Mouse (Mus musculus): ENCODE results near the gene Ackr2. TPM values are rescaled to one million over a fixed set of nuclear protein-coding genes. Genes with fewer than 3 reads are reported as not detected.

Gene Ackr2
- polyA plus RNA-seq, 1 experiment = 0.16 TPM

DNA sequence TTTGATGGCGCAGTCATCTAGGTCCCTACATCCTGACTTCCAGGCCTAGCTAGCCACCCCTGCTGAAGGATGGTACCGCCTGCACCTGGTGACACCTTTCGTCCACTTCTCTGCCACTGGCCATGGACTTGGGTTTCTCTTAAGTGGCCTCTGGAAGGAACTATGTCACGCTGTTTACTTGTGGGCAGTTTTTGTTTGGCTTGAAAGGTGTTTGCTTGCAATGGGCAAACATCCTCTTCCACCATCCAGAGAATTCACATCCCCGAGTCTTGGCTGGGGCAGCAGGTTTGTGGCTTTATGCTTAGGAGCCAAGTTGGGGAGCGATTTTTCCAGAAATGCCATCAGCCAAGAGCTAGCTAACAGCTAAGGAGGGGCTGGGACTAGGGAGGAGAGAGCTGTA lies 54.4 kb downstream of the Ackr2 start:
- Histone ChIP-seq H3K4me3 (replicated peaks; ENCODE audit: insufficient read depth, low read depth, low read length) (no peak overlapping the region), H3K27ac (ENCODE audit: insufficient read depth, low read length) (no peak overlapping the region), H3K4me1 (ENCODE audit: control insufficient read depth, insufficient read depth, low read length) (peaks cover 5% of the 10 kb centered on the region), H3K27me3 (ENCODE audit: control insufficient read depth, insufficient read depth, low read length) (no peaks in the 10 kb centered on the region)
- whole genome bisulfite sequencing = 84% methylated on average over 6 of the region's 6 CpGs
- TF ChIP-seq CTCF (IDR thresholded peaks at IDR 0.05; ENCODE audit: borderline replicate concordance, insufficient read depth, low read depth, low read length) (no peak), POLR2A (IDR thresholded peaks at IDR 0.05; ENCODE audit: borderline replicate concordance, insufficient read depth, low read length) (no peak)
- no peak for DNase-seq

- TF ChIP-seq POLR2A (IDR thresholded peaks at IDR 0.05; ENCODE audit: borderline replicate concordance, insufficient read depth, low read length) (no peak), CTCF (IDR thresholded peaks at IDR 0.05; ENCODE audit: borderline replicate concordance, insufficient read depth, low read depth, low read length) (no peak)
- no peak overlapping the region for H3K27ac ChIP-seq (ENCODE audit: insufficient read depth, low read length)
- no peak overlapping the region for H3K4me3 ChIP-seq (replicated peaks; ENCODE audit: insufficient read depth, low read depth, low read length)
- DNase-seq = no peak
- no peaks in the 10 kb centered on the region for H3K27me3 ChIP-seq (ENCODE audit: control insufficient read depth, insufficient read depth, low read length)
- H3K4me1 ChIP-seq (ENCODE audit: control insufficient read depth, insufficient read depth, low read length) = peaks cover 11% of the 10 kb centered on the region
- WGBS = 66% methylated on average over 7 of the region's 7 CpGs
Observed at GRCm38 (mm10) chr9:121959966-121960635, 61.9 kb downstream of the Ackr2 start.

Other genes with a start within 250 kb of the Ackr2 start
- 12.3 and 13.8 TPM in 2 replicates for gene Sec22c, start 192.9 kb upstream of the Ackr2 start, polyA plus RNA-seq (2012; rRNA removed)
- gene Ss18l2, start 188.0 kb upstream of the Ackr2 start, polyA plus RNA-seq (2012; rRNA removed) = 147 TPM in 2 replicates
- 130 and 145 TPM in 2 replicates for gene Nktr, start 179.2 kb upstream of the Ackr2 start, polyA plus RNA-seq (2012; rRNA removed)
- gene Zfp651, start 139.0 kb upstream of the Ackr2 start, polyA plus RNA-seq (2012; rRNA removed) = 67.9 and 68.5 TPM in 2 replicates
- gene Klhl40, start 120.7 kb upstream of the Ackr2 start, polyA plus RNA-seq (2012; rRNA removed) = 0.29 and 0.51 TPM in 2 replicates
- gene Hhatl, start 105.8 kb upstream of the Ackr2 start, polyA plus RNA-seq (2012; rRNA removed) = 43.9 and 46.5 TPM in 2 replicates
- gene Ccdc13, start 58.9 kb upstream of the Ackr2 start, polyA plus RNA-seq (2012; rRNA removed) = 15.1 and 18.5 TPM in 2 replicates
- 125 and 128 TPM in 2 replicates for gene Higd1a, start 40.0 kb upstream of the Ackr2 start, polyA plus RNA-seq (2012; rRNA removed)
- not detected in 2 replicates for gene Cyp8b1, start 17.9 kb downstream of the Ackr2 start, polyA plus RNA-seq (2012; rRNA removed)
- 3.1 and 3.2 TPM in 2 replicates for gene Fam198a, start 52.6 kb downstream of the Ackr2 start, polyA plus RNA-seq (2012; rRNA removed)
- gene Pomgnt2, start 98.8 kb downstream of the Ackr2 start, polyA plus RNA-seq (2012; rRNA removed) = 41.0 and 43.5 TPM in 2 replicates
- 323 and 380 TPM in 2 replicates for gene Snrk, start 218.9 kb downstream of the Ackr2 start, polyA plus RNA-seq (2012; rRNA removed)